8 mouse cellular contexts compared by ENCODE assay signal in the genomic region with DNA sequence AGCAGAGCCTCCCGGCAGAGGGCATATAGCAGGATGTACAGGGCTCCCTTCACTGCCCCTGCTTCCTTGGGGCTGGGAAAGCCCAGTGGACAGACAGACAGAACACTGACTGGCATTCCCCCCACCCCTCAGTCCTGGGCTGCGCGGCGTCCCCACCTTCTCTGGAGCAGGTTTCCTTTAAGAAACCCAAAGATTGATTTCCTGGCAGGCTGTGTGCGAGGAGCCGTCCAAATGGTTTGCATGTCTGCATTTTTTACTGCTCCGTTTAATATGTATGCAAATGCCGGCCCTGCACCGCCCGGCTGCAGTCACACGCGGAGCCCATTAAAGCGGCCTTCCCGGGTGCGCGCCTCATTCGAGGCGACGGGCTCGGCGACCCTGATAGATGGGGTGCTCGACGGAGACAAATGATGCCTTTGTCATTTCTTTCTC. TPM values are rescaled to one million over a fixed set of nuclear protein-coding genes. Genes with fewer than 3 reads are reported as not detected.
DNase-seq lines count a peak whose midpoint lies in the region; ATAC-seq and TF ChIP-seq lines count a peak whose summit lies in the region.
"Had no signal": no experiment of that assay in that cellular context is flagged by ENCODE, and none has a peak within 500 bp of the region (broad histone marks: within the 10 kb centered on the region; RNA-seq: fewer than 3 reads in every experiment).

No protein-coding gene starts in this region.

- ATAC-seq in hindbrain, postnatal 0 days: 0 out of 2 replicates have a peak, but pooled peaks have one; percentile 22

- DNase-seq in B cell, adult 2 months: peak; percentile 50 to 54
- peak; percentile 55 for DNase-seq in embryo, embryonic 10.5 days (ENCODE audit: low spot score)
- DNase-seq in hindbrain, postnatal 0 days (ENCODE audit: low spot score): peak; percentile 75
- DNase-seq in mesoderm, embryonic 11.5 days (ENCODE audit: low read depth, low spot score): peak; percentile 63
- no peak for DNase-seq in ovary, postnatal 36 days (ENCODE audit: low spot score)
- no peak for DNase-seq in cerebellum, adult 11 months
- no peak for DNase-seq in gastrocnemius, postnatal 4 days (ENCODE audit: low spot score in 2 of 2)
- DNase-seq: lung, postnatal 10 days had no signal

- H3K4me2 ChIP-seq in hindbrain, postnatal 0 days (ENCODE audit: low read depth, low read length): peak overlapping the region; percentile 20

- H3K4me3 ChIP-seq in hindbrain, postnatal 0 days (ENCODE audit: low read length): no peak overlapping the region

- peaks cover 25% of the 10 kb centered on the region for H3K4me1 ChIP-seq in hindbrain, postnatal 0 days (ENCODE audit: insufficient read depth, low read length)

- no peak overlapping the region for H3K9ac ChIP-seq in hindbrain, postnatal 0 days (replicated peaks; ENCODE audit: low read length)

- H3K36me3 ChIP-seq in hindbrain, postnatal 0 days (ENCODE audit: insufficient read depth, low read length): no peaks in the 10 kb centered on the region

- H3K27ac ChIP-seq in hindbrain, postnatal 0 days: peak overlapping the region; percentile 74

- H3K9me3 ChIP-seq in hindbrain, postnatal 0 days (ENCODE audit: low read length): no peaks in the 10 kb centered on the region

- 6% methylated on average over 23 of the region's 23 CpGs for WGBS in hindbrain, postnatal 0 days

- no peak for TF ChIP-seq CTCF in hindbrain, postnatal 0 days (IDR thresholded peaks at IDR 0.05; ENCODE audit: low read depth)

- H3K27me3 ChIP-seq in hindbrain, postnatal 0 days (ENCODE audit: insufficient read depth, low read length): no peaks in the 10 kb centered on the region

RNA-seq across cellular contexts. Expression of gene Cstad, which starts 11.8 kb away (rescaled TPM):
- 1.3 and 4.6 TPM in 2 replicates for total RNA-seq in hindbrain, postnatal 0 days (2014; rRNA removed)
- 0.54 TPM in 1 of 2 replicates, not detected in the other for polyA plus RNA-seq in hindbrain, postnatal 0 days (2015; fragmentation: Nextera tagmentation; extraction: Ambion mirVana)
- 1 to 10 TPM; 4.5 to 4.6 TPM for total RNA-seq in gastrocnemius, postnatal 4 days (2021)

Comparison
In these comparisons a context has a peak if more than half of its experiments do, and no peak if none do; other contexts are left out.
1. DNase-seq: peak in B cell, adult 2 months (2 of 2), embryo, embryonic 10.5 days (single experiment), hindbrain, postnatal 0 days (single experiment) and mesoderm, embryonic 11.5 days (single experiment); none in ovary, postnatal 36 days (single experiment), cerebellum, adult 11 months (single experiment) and gastrocnemius, postnatal 4 days (0 of 2).